In the genomic region with DNA sequence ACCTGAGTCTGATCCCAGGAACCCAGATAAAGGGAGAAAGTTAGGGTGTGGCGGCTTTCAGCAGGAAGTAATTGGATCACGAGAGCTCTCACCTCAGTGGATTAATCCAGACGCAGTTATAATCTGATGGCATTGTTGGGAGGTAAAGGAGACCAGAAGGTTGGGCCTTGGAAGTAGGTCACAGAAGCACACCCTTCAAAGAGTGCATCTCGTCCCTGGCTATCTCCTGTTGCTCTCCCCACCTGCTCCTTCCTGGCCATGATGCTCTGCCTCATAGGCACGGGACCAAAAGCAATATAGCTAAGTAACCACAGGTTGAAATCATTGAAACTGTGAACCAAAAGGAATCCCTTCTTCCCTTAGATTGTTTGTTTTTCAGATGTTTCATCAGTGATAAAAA, we compare ENCODE assay signal across 22 mouse cellular contexts. TPM values are rescaled to one million over a fixed set of nuclear protein-coding genes. Genes with fewer than 3 reads are reported as not detected.
"Had no signal": no experiment of that assay in that cellular context is flagged by ENCODE, and none has a peak within 500 bp of the region (broad histone marks: within the 10 kb centered on the region; RNA-seq: fewer than 3 reads in every experiment).

No protein-coding gene starts in this region.

- DNase-seq: lung, adult 2 months; lung, postnatal 14 days; lung, postnatal 36 days; right cerebral cortex, postnatal 14 days; thymus, adult 2 months; thymus, postnatal 25 days; thymus, postnatal 4 days had no signal

- H3K9ac ChIP-seq: lung, embryonic 15.5 days; midbrain, embryonic 13.5 days; midbrain, embryonic 15.5 days; neural tube, embryonic 12.5 days; stomach, embryonic 15.5 days had no signal

- H3K27ac ChIP-seq: lung, embryonic 15.5 days; macrophage; midbrain, embryonic 13.5 days; midbrain, embryonic 15.5 days; neural tube, embryonic 12.5 days; stomach, embryonic 15.5 days; stomach, postnatal 0 days had no signal

- H3K27me3 ChIP-seq: lung, embryonic 15.5 days; megakaryocyte, embryonic 14.5 days; midbrain, embryonic 13.5 days; midbrain, embryonic 15.5 days; neural tube, embryonic 12.5 days; stomach, embryonic 15.5 days had no signal

- H3K4me2 ChIP-seq: lung, embryonic 15.5 days; midbrain, embryonic 11.5 days; midbrain, embryonic 13.5 days; midbrain, embryonic 15.5 days; neural tube, embryonic 12.5 days; stomach, embryonic 15.5 days had no signal

- H3K4me1 ChIP-seq: lung, embryonic 15.5 days; midbrain, embryonic 13.5 days; midbrain, embryonic 15.5 days; neural tube, embryonic 12.5 days; stomach, embryonic 15.5 days had no signal

- ATAC-seq: lung, postnatal 0 days; midbrain, embryonic 13.5 days; midbrain, embryonic 15.5 days had no signal

- H3K9me3 ChIP-seq: lung, embryonic 15.5 days; megakaryocyte, embryonic 14.5 days; midbrain, embryonic 13.5 days; midbrain, embryonic 15.5 days; neural tube, embryonic 12.5 days; stomach, embryonic 15.5 days had no signal

- H3K4me3 ChIP-seq: lung, embryonic 15.5 days; megakaryocyte, embryonic 14.5 days; midbrain, embryonic 13.5 days; midbrain, embryonic 15.5 days; neural tube, embryonic 12.5 days; stomach, embryonic 15.5 days had no signal

RNA-seq across cellular contexts. Expression of gene 4930415O20Rik, which starts 13.6 kb away (rescaled TPM):
- total RNA-seq: megakaryocyte progenitor cell, adult 5-6 weeks; monocyte, adult 5-6 weeks; neutrophil, adult 5-6 weeks had no signal
- polyA plus RNA-seq: lung, adult 2 months; lung, embryonic 15.5 days; macrophage; midbrain, embryonic 13.5 days; neural tube, embryonic 12.5 days; spleen, adult 2 months; stomach, embryonic 15.5 days; urinary bladder, adult 2 months had no signal

RNA-seq across cellular contexts. Expression of gene Adcy6, which starts 52.7 kb away (rescaled TPM):
- total RNA-seq: monocyte, adult 5-6 weeks had no signal
